Mouse (Mus musculus) forebrain, embryonic 16.5 days (tissue): ENCODE measurements around the gene Hsd17b1. TPM values are rescaled to one million over a fixed set of nuclear protein-coding genes. Genes with fewer than 3 reads are reported as not detected.

Source experiments
- ATAC-seq: fragments of 200-750 bp; cut with Nextera tagmentation; 2 replicates; pipeline ENCODE4 v1.8.0; 2017; ENCODE audit warnings: mild to moderate bottlenecking, moderate library complexity
- H3K27ac ChIP-seq: fragments of 300-500 bp; sonication (generic); 2 replicates; pipeline ENCODE4 v1.5.1; 2014; ENCODE audit warnings: low read length, control low read depth
- H3K27me3 ChIP-seq: fragments of 300-500 bp; sonication (generic); replicated peaks from 2 replicates; pipeline ENCODE4 v1.6.1; 2014; ENCODE audit warnings: low read length; ENCODE audit not compliant: control insufficient read depth, insufficient read depth
- H3K36me3 ChIP-seq: fragments of 300-500 bp; sonication (generic); 2 replicates; pipeline ENCODE4 v1.6.1; 2014; ENCODE audit not compliant: control insufficient read depth, insufficient read depth
- H3K4me1 ChIP-seq: fragments of 300-500 bp; sonication (generic); replicated peaks from 2 replicates; pipeline ENCODE4 v1.6.1; 2014; ENCODE audit warnings: low read length; ENCODE audit not compliant: control insufficient read depth, insufficient read depth
- H3K4me2 ChIP-seq: fragments of 300-500 bp; sonication (generic); 2 replicates; pipeline ENCODE4 v1.6.1; 2014; ENCODE audit warnings: mild to moderate bottlenecking, low read length, control low read depth
- H3K4me3 ChIP-seq: fragments of 300-500 bp; sonication (generic); replicated peaks from 2 replicates; pipeline ENCODE4 v1.5.1; 2014; ENCODE audit warnings: mild to moderate bottlenecking, low read length, control low read depth
- H3K9ac ChIP-seq: fragments of 300-500 bp; sonication (generic); replicated peaks from 2 replicates; pipeline ENCODE4 v1.6.1; 2014; ENCODE audit warnings: low read depth, low read length, control low read depth
- H3K9me3 ChIP-seq: fragments of 300-500 bp; sonication (generic); 2 replicates; pipeline ENCODE4 v1.6.1; 2016; ENCODE audit warnings: low read length; ENCODE audit not compliant: control insufficient read depth
- WGBS: fragments of 180-500 bp; shearing (Covaris S2); extraction: QIAGEN DNeasy Blood & Tissue Kit; methylation state at CpG from one replicate; pipeline ENCODE4 v1.1.7; 2014; 5-methylcytosine and 5-hydroxymethylcytosine counted together
- polyA plus RNA-seq: library from polyadenylated mRNA; unstranded; fragments of >200 nt; fragmentation: Nextera tagmentation; extraction: Ambion mirVana; gene quantifications from 2 replicates; pipeline ENCODE4 v1.2.1, GENCODE M21; 2015

Hsd17b1 gene
- polyA plus RNA-seq: 0.25 and 0.30 TPM in 2 replicates

DNA sequence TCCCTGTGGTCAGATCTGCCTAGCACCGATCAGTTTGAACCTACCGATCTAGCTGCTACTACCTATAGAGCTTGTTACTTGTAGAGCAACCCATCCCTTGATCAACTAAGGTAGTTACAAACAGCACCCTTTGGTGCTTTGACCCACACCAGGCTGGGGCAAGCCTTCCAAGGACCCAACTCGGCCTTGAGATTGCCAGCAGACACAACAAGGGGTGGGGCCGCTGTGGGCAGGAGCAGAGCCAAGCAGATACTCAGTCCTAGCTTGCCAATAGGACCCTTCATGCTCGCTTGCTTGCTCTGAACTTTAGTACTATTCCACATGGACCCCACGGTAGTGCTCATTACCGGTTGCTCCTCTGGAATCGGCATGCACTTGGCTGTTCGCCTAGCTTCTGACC is at the start of gene Hsd17b1:
Gene Hsd17b1 (plus strand): TSS at position 291 of the 400 bp plus-strand sequence.
- no peak within 1 kb of the TSS for H3K4me2 ChIP-seq
- H3K4me3 ChIP-seq: no peak within 1 kb of the TSS
- WGBS: 69% methylated on average over 9 of the region's 9 CpGs
- H3K36me3 ChIP-seq: no peaks in the 10 kb centered on the region
- H3K27me3 ChIP-seq: peaks cover 40% of the 10 kb centered on the region
- no peak within 1 kb of the TSS for H3K27ac ChIP-seq
- no peak within 1 kb of the TSS for H3K9ac ChIP-seq
- H3K4me1 ChIP-seq: peaks cover 7% of the 10 kb centered on the region
- no peaks in the 10 kb centered on the region for H3K9me3 ChIP-seq
- no peak for ATAC-seq

GRCm38 (mm10) chr11:101029320-101029719 is 48.9 kb upstream of the Hsd17b1 start:
- WGBS: 69% methylated on average over 8 of the region's 8 CpGs
- H3K27me3 ChIP-seq: no peaks in the 10 kb centered on the region
- H3K4me3 ChIP-seq: no peak overlapping the region
- peaks cover 42% of the 10 kb centered on the region for H3K36me3 ChIP-seq
- H3K9me3 ChIP-seq: no peaks in the 10 kb centered on the region
- 0 out of 2 replicates have a peak, but pooled peaks cover under 1% of the 10 kb centered on the region for H3K4me1 ChIP-seq
- no peak overlapping the region for H3K4me2 ChIP-seq
- no peak overlapping the region for H3K9ac ChIP-seq
- ATAC-seq: no peak
- no peak overlapping the region for H3K27ac ChIP-seq

DNA sequence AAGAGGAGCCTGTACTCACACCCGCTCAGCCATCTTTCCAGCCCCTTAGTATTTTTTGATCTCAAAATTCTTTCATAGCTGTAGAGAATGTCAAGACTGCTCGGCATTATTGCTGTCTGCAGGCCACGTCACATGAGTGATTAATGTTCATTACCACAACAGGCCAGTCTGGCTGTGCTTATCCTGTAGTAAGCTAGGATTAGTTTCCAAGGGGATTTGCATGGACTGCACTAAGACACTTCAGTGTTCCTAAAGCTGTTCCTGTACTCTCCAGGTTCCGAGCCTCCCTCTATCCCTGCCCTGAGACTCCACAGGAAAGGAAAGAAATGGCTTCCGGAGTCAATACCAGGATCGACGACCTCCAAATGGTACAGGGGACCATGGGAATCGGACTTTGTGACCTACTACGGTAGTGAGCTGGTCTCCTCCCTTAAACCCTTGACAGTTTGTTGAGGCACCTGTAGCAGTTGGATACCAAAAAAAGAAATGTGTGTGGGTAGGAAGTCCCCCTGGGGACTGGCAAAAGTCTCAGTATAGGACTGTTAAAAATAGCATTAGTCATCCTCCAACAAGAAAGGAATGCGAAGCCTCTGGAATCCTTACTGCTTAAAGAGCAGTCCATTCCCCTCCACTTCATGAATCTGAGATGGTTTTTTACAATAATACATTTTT is 47.9 kb upstream of the Hsd17b1 start:
- H3K4me2 ChIP-seq: no peak overlapping the region
- no peaks in the 10 kb centered on the region for H3K9me3 ChIP-seq
- no peak overlapping the region for H3K27ac ChIP-seq
- no peaks in the 10 kb centered on the region for H3K4me1 ChIP-seq
- H3K4me3 ChIP-seq: no peak overlapping the region
- no peak overlapping the region for H3K9ac ChIP-seq
- 89% methylated on average over 10 of the region's 10 CpGs for WGBS
- ATAC-seq: no peak
- peaks cover 45% of the 10 kb centered on the region for H3K36me3 ChIP-seq
- H3K27me3 ChIP-seq: no peaks in the 10 kb centered on the region

DNA sequence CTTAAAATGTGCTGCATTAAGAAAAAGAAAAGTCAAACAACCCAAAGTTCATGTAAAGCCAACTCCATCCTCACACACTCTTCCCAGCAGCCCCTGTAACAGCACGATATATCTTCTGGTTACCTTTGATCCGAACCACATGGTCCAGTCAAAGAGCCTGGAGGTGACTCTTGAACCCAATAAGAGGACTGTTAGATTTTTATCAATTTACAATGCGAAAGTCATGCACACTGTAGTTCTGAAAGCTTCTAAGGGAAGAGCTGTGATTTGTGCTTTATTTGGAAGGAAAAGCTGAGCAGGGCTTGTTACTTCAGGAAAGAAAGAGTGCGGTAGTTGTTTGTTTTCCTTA is 47.4 kb upstream of the Hsd17b1 start:
- Histone ChIP-seq H3K4me1 (no peaks in the 10 kb centered on the region), H3K9me3 (no peaks in the 10 kb centered on the region), H3K36me3 (peaks cover 43% of the 10 kb centered on the region), H3K4me2 (no peak overlapping the region), H3K4me3 (no peak overlapping the region), H3K27me3 (no peaks in the 10 kb centered on the region), H3K9ac (no peak overlapping the region), H3K27ac (no peak overlapping the region)
- ATAC-seq: no peak
- WGBS: 95% methylated on average over 4 of the region's 4 CpGs

GRCm38 (mm10) chr11:101031470-101031869 is 46.7 kb upstream of the Hsd17b1 start:
- no peak overlapping the region for H3K4me2 ChIP-seq
- ATAC-seq: no peak
- H3K27me3 ChIP-seq: no peaks in the 10 kb centered on the region
- H3K9ac ChIP-seq: no peak overlapping the region
- H3K27ac ChIP-seq: no peak overlapping the region
- H3K36me3 ChIP-seq: peaks cover 42% of the 10 kb centered on the region
- H3K9me3 ChIP-seq: no peaks in the 10 kb centered on the region
- no peak overlapping the region for H3K4me3 ChIP-seq
- no peaks in the 10 kb centered on the region for H3K4me1 ChIP-seq
- 89% methylated on average over 1 of the region's 1 CpGs for WGBS

- no peak overlapping the region for H3K27ac ChIP-seq
- no peaks in the 10 kb centered on the region for H3K27me3 ChIP-seq
- 96% methylated on average over 17 of the region's 17 CpGs for WGBS
- ATAC-seq: no peak
- no peak overlapping the region for H3K4me3 ChIP-seq
- peaks cover 45% of the 10 kb centered on the region for H3K36me3 ChIP-seq
- H3K4me1 ChIP-seq: no peaks in the 10 kb centered on the region
- no peak overlapping the region for H3K4me2 ChIP-seq
- H3K9ac ChIP-seq: no peak overlapping the region
- no peaks in the 10 kb centered on the region for H3K9me3 ChIP-seq
Measured at GRCm38 (mm10) chr11:101033856-101034500, 44.2 kb upstream of the Hsd17b1 start.

DNA sequence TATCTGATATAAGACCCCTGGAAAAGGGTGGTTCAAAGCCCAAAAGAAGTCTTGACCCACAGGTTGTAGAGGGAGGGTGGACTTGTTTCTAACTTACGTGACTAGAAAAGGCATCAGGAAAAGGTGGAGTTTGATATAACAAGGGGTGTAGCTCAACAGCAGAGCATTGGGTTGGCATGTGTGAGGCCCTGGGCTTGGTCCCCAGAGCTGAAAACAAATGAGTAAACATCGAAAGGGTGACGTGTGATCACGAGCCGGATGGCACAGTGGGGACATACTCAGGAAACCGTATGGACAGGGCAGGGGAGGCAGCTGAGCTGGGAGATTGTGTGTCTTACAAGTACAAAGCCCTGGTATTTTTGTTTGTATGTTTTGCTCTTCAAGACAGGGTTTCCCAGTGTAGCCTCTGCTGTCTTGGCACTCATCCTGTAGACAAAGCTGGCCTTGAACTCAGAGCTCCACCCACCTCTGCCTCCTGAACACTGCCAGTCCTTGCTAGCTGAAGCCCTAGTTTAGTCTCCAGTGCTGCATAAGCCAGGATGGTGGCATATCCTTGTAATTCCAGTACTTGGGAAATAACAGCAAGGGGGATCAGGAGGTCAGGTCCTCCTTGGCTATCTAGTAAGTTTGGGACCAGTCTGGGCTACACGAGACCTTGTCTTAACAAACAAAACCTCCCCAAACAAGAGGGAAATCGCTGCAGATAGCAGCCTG is 43.4 kb upstream of the Hsd17b1 start:
- Histone ChIP-seq H3K27me3 (no peaks in the 10 kb centered on the region), H3K4me3 (no peak overlapping the region), H3K27ac (no peak overlapping the region), H3K9me3 (no peaks in the 10 kb centered on the region), H3K4me2 (no peak overlapping the region), H3K9ac (no peak overlapping the region), H3K4me1 (no peaks in the 10 kb centered on the region), H3K36me3 (peaks cover 43% of the 10 kb centered on the region)
- WGBS: 92% methylated on average over 8 of the region's 8 CpGs
- ATAC-seq: no peak

DNA sequence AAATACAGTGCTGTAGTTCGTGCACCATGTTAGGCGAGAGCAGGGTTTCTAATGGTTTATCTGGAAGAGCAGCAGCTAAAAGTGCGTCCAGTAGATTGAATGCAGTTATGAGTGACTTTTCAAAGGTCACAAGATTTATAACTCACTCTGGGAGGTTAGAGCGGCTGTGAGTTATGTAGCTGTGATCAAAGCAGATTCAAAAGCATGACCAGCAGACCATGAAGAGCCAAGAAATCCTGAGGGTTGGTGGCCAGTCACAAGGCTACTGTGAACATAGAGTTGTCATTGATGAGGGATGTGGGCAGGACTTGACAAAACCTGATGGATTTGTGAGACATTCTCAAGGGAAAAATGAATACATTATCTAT is 42.9 kb upstream of the Hsd17b1 start:
- Histone ChIP-seq H3K9ac (no peak overlapping the region), H3K27ac (no peak overlapping the region), H3K36me3 (peaks cover 42% of the 10 kb centered on the region), H3K9me3 (no peaks in the 10 kb centered on the region), H3K27me3 (no peaks in the 10 kb centered on the region), H3K4me3 (no peak overlapping the region), H3K4me1 (no peaks in the 10 kb centered on the region), H3K4me2 (no peak overlapping the region)
- no peak for ATAC-seq
- WGBS: 94% methylated on average over 4 of the region's 4 CpGs

DNA sequence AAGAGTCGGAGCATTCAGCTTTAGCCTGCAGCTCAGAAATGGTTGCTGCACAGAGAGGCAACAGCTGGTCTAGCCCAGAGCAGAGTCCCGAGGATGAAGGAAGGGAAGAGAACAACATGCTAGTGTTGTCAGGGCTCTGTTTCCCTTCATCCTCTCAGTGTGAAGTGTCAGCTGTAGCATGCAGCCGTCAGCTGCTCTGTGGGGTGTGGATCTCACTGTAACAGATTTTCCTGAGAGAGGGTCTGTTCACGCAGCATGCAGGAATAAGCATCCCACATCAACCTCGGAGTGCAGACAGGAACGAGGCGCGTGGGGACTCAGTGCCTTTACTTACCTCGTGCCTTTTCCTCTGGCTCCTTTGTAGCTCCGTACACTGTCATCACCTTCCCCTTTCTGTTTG is 40.4 kb upstream of the Hsd17b1 start:
- Histone ChIP-seq H3K27me3 (no peaks in the 10 kb centered on the region), H3K4me2 (no peak overlapping the region), H3K27ac (no peak overlapping the region), H3K9me3 (no peaks in the 10 kb centered on the region), H3K9ac (no peak overlapping the region), H3K4me1 (no peaks in the 10 kb centered on the region), H3K36me3 (peaks cover 40% of the 10 kb centered on the region), H3K4me3 (no peak overlapping the region)
- no peak for ATAC-seq
- 85% methylated on average over 10 of the region's 10 CpGs for WGBS
